ENCODE assay signal across 25 mouse cellular contexts in the genomic region with DNA sequence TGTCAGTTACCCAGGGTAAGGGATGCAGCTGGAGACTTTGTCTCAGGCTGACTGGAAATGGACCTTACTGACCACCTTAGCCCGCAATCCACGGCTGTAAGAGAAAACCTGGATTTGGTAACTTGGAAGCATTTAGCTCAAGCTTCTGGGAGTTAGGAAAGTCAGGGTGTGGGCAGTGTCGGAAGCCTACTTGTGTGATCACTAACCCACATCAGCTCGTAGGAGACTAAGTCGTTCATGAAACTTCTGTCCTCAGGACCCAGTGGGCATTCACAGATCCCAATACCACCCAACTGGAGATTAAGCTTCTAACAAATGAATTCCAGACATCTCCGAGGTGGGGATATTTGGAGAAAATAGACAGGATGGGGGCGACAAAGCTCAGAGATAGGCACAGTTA. TPM values are rescaled to one million over a fixed set of nuclear protein-coding genes. Genes with fewer than 3 reads are reported as not detected.
A peak's percentile ranks its signal among the peaks of the same experiment; 100 is the strongest.
DNase-seq lines count a peak whose midpoint lies in the region; ATAC-seq and TF ChIP-seq lines count a peak whose summit lies in the region.
"Had no signal": no experiment of that assay in that cellular context is flagged by ENCODE, and none has a peak within 500 bp of the region (broad histone marks: within the 10 kb centered on the region; RNA-seq: fewer than 3 reads in every experiment).

No protein-coding gene starts in this region.

- no peak overlapping the region for H3K4me2 ChIP-seq in heart, postnatal 0 days (ENCODE audit: low read depth, low read length)
- no peak overlapping the region for H3K4me2 ChIP-seq in kidney, postnatal 0 days (ENCODE audit: low read length)
- no peak overlapping the region for H3K4me2 ChIP-seq in kidney, embryonic 14.5 days (replicated peaks; ENCODE audit: low read depth, low read length)
- peak overlapping the region; percentile 70 for H3K4me2 ChIP-seq in liver, postnatal 0 days (ENCODE audit: low read depth, low read length)
- no peak overlapping the region for H3K4me2 ChIP-seq in liver, embryonic 12.5 days
- H3K4me2 ChIP-seq: embryonic facial prominence, embryonic 12.5 days; forebrain, embryonic 13.5 days had no signal

- no peaks in the 10 kb centered on the region for H3K9me3 ChIP-seq in heart, postnatal 0 days (replicated peaks; ENCODE audit: control insufficient read depth, low read length)
- no peaks in the 10 kb centered on the region for H3K9me3 ChIP-seq in kidney, postnatal 0 days (replicated peaks; ENCODE audit: low read length)
- no peaks in the 10 kb centered on the region for H3K9me3 ChIP-seq in kidney, embryonic 14.5 days (ENCODE audit: control insufficient read depth, low read length)
- H3K9me3 ChIP-seq in liver, postnatal 0 days (ENCODE audit: low read length), result no peaks in the 10 kb centered on the region
- no peaks in the 10 kb centered on the region for H3K9me3 ChIP-seq in liver, embryonic 12.5 days (replicated peaks)
- H3K9me3 ChIP-seq: embryonic facial prominence, embryonic 10.5 days; embryonic facial prominence, embryonic 12.5 days; forebrain, embryonic 13.5 days had no signal

- no peak for TF ChIP-seq EP300 in heart, postnatal 0 days (IDR thresholded peaks at IDR 0.05; ENCODE audit: low read depth)
- no peak for TF ChIP-seq EP300 in liver, postnatal 0 days (IDR thresholded peaks at IDR 0.05; ENCODE audit: low read depth)

- H3K4me1 ChIP-seq in heart, postnatal 0 days (ENCODE audit: control insufficient read depth, insufficient read depth), result peaks cover 45% of the 10 kb centered on the region
- peaks cover 11% of the 10 kb centered on the region for H3K4me1 ChIP-seq in kidney, postnatal 0 days (replicated peaks; ENCODE audit: insufficient read depth, low read length)
- H3K4me1 ChIP-seq in kidney, embryonic 14.5 days (ENCODE audit: control insufficient read depth, insufficient read depth, low read length), result peaks cover 11% of the 10 kb centered on the region
- peaks cover 28% of the 10 kb centered on the region for H3K4me1 ChIP-seq in liver, postnatal 0 days (ENCODE audit: insufficient read depth)
- peaks cover 14% of the 10 kb centered on the region for H3K4me1 ChIP-seq in liver, embryonic 12.5 days

- WGBS in heart, postnatal 0 days, result 72% methylated on average over 7 of the region's 7 CpGs
- 87% methylated on average over 7 of the region's 7 CpGs for WGBS in kidney, postnatal 0 days
- WGBS in kidney, embryonic 14.5 days, result 85% methylated on average over 7 of the region's 7 CpGs
- WGBS in liver, postnatal 0 days (ENCODE audit: insufficient replicate concordance), result 79% methylated on average over 7 of the region's 7 CpGs
- 66% methylated on average over 7 of the region's 7 CpGs for WGBS in liver, embryonic 12.5 days (ENCODE audit: insufficient replicate concordance)

- no peak overlapping the region for H3K4me3 ChIP-seq in heart, postnatal 0 days (ENCODE audit: low read depth, low read length)
- no peak overlapping the region for H3K4me3 ChIP-seq in kidney, postnatal 0 days (replicated peaks; ENCODE audit: low read depth, low read length)
- no peak overlapping the region for H3K4me3 ChIP-seq in kidney, embryonic 14.5 days (ENCODE audit: low read length)
- no peak overlapping the region for H3K4me3 ChIP-seq in liver, postnatal 0 days (ENCODE audit: low read depth, low read length)
- H3K4me3 ChIP-seq in liver, embryonic 12.5 days, result no peak overlapping the region
- H3K4me3 ChIP-seq: embryonic facial prominence, embryonic 10.5 days; embryonic facial prominence, embryonic 12.5 days; forebrain, embryonic 13.5 days had no signal

- no peak for TF ChIP-seq CTCF in heart, postnatal 0 days (IDR thresholded peaks at IDR 0.05; ENCODE audit: low read depth)
- no peak for TF ChIP-seq CTCF in kidney, postnatal 0 days (IDR thresholded peaks at IDR 0.05; ENCODE audit: low read depth)
- TF ChIP-seq CTCF in liver, postnatal 0 days (IDR thresholded peaks at IDR 0.05; ENCODE audit: low read depth), result no peak

- 0 out of 2 replicates have a peak overlapping the region, but pooled peaks have one; percentile 43 for H3K9ac ChIP-seq in heart, postnatal 0 days (replicated peaks; ENCODE audit: low read depth, low read length)
- H3K9ac ChIP-seq in kidney, postnatal 0 days (ENCODE audit: low read depth, low read length), result no peak overlapping the region
- no peak overlapping the region for H3K9ac ChIP-seq in kidney, embryonic 14.5 days (ENCODE audit: low read depth, low read length)
- H3K9ac ChIP-seq in liver, postnatal 0 days (replicated peaks), result peak overlapping the region; percentile 58
- no peak overlapping the region for H3K9ac ChIP-seq in liver, embryonic 12.5 days
- H3K9ac ChIP-seq: embryonic facial prominence, embryonic 12.5 days; forebrain, embryonic 13.5 days had no signal

- peak; percentile 31 for ATAC-seq in frontal cortex, adult (ENCODE audit: low TSS enrichment)
- no peak for ATAC-seq in heart, postnatal 0 days (ENCODE audit: insufficient read depth, low read depth)
- ATAC-seq in kidney, postnatal 0 days (replicated peaks; ENCODE audit: low FRiP score, low read depth), result no peak
- no peak for ATAC-seq in kidney, embryonic 14.5 days (ENCODE audit: low FRiP score, low TSS enrichment)
- no peak for ATAC-seq in liver, postnatal 0 days
- ATAC-seq in liver, embryonic 12.5 days, result no peak
- ATAC-seq: activated CD4-positive, CD25-positive, alpha-beta regulatory T cell, adult 4 months; CD4-positive, CD25-positive, alpha-beta regulatory T cell, adult 4 months; forebrain, embryonic 13.5 days had no signal

- H3K27ac ChIP-seq in heart, postnatal 0 days (ENCODE audit: low read depth), result no peak overlapping the region; the same call in 1 of the 2 replicates
- H3K27ac ChIP-seq in kidney, postnatal 0 days, result 0 out of 2 replicates have a peak overlapping the region, but pooled peaks have one; percentile 67
- no peak overlapping the region for H3K27ac ChIP-seq in kidney, embryonic 14.5 days (ENCODE audit: low read depth, low read length)
- peak overlapping the region; percentile 96; the same call in 1 of the 2 replicates for H3K27ac ChIP-seq in liver, postnatal 0 days (ENCODE audit: low read depth)
- no peak overlapping the region for H3K27ac ChIP-seq in liver, embryonic 12.5 days
- H3K27ac ChIP-seq: embryonic facial prominence, embryonic 10.5 days; embryonic facial prominence, embryonic 12.5 days; forebrain, embryonic 13.5 days had no signal

- H3K36me3 ChIP-seq in heart, postnatal 0 days (replicated peaks; ENCODE audit: control insufficient read depth, insufficient read depth, low read length), result no peaks in the 10 kb centered on the region
- no peaks in the 10 kb centered on the region for H3K36me3 ChIP-seq in kidney, postnatal 0 days (ENCODE audit: insufficient read depth, low read length)
- no peaks in the 10 kb centered on the region for H3K36me3 ChIP-seq in kidney, embryonic 14.5 days (ENCODE audit: control insufficient read depth, insufficient read depth, low read length)
- H3K36me3 ChIP-seq in liver, postnatal 0 days (replicated peaks; ENCODE audit: insufficient read depth, low read length), result no peaks in the 10 kb centered on the region
- no peaks in the 10 kb centered on the region for H3K36me3 ChIP-seq in liver, embryonic 12.5 days
- H3K36me3 ChIP-seq: embryonic facial prominence, embryonic 10.5 days; embryonic facial prominence, embryonic 12.5 days; G1E had no signal

- no peaks in the 10 kb centered on the region for H3K27me3 ChIP-seq in heart, postnatal 0 days (ENCODE audit: control insufficient read depth, insufficient read depth, low read length)
- no peaks in the 10 kb centered on the region for H3K27me3 ChIP-seq in kidney, postnatal 0 days (ENCODE audit: insufficient read depth, low read length)
- no peaks in the 10 kb centered on the region for H3K27me3 ChIP-seq in kidney, embryonic 14.5 days (ENCODE audit: control insufficient read depth, insufficient read depth, low read length)
- no peaks in the 10 kb centered on the region for H3K27me3 ChIP-seq in liver, postnatal 0 days (ENCODE audit: insufficient read depth, low read length)
- H3K27me3 ChIP-seq in liver, embryonic 12.5 days (replicated peaks), result no peaks in the 10 kb centered on the region
- H3K27me3 ChIP-seq: CH12.LX; embryonic facial prominence, embryonic 12.5 days; Patski had no signal

- no peak for DNase-seq in frontal cortex, postnatal 25 days (ENCODE audit: low spot score in 2 of 2)
- no peak for DNase-seq in heart, postnatal 0 days (ENCODE audit: low spot score)
- no peak for DNase-seq in heart, adult 11 months
- no peak for DNase-seq in kidney, postnatal 0 days (ENCODE audit: low spot score)
- no peak for DNase-seq in liver, postnatal 0 days
- DNase-seq: adrenal gland, adult 8-10 months; adrenal gland, postnatal 14 days; adrenal gland, postnatal 36 days; B cell, adult 2 months; cerebellum, adult 11-12 months; cerebellum, adult 2 months; cerebellum, adult 9-10 months; cerebellum, postnatal 10 days; cerebellum, postnatal 25 days had no signal

RNA-seq across cellular contexts. Expression of a gene that starts 49.8 kb away (rescaled TPM):
- total RNA-seq in heart, postnatal 0 days (2014; rRNA removed; ENCODE audit: low replicate concordance), result 9.2 and 16.9 TPM in 2 replicates
- polyA plus RNA-seq in heart, postnatal 0 days (2015; fragmentation: Nextera tagmentation; extraction: Ambion mirVana), result 10.1 and 11.0 TPM in 2 replicates
- polyA plus RNA-seq in kidney, postnatal 0 days (2015; fragmentation: Nextera tagmentation; extraction: Ambion mirVana), result 23.2 and 27.3 TPM in 2 replicates
- 38.1 and 38.4 TPM in 2 replicates for polyA plus RNA-seq in kidney, embryonic 14.5 days (2014; fragmentation: Nextera tagmentation; extraction: Ambion mirVana)
- polyA plus RNA-seq in liver, postnatal 0 days (2015; fragmentation: Nextera tagmentation; extraction: Ambion mirVana), result 9.8 and 13.4 TPM in 2 replicates
- polyA plus RNA-seq in liver, embryonic 12.5 days (2016; fragmentation: Nextera tagmentation; extraction: Ambion mirVana), result 25.5 and 25.9 TPM in 2 replicates

Comparison
In these comparisons a context has a peak if more than half of its experiments do, and no peak if none do; other contexts are left out.
1. H3K27ac ChIP-seq: peak in kidney, postnatal 0 days (single experiment) and liver, postnatal 0 days (single experiment); none in heart, postnatal 0 days (single experiment), kidney, embryonic 14.5 days (single experiment) and liver, embryonic 12.5 days (single experiment).
2. H3K9ac ChIP-seq: peak in heart, postnatal 0 days (single experiment) and liver, postnatal 0 days (single experiment); none in kidney, postnatal 0 days (single experiment), kidney, embryonic 14.5 days (single experiment) and liver, embryonic 12.5 days (single experiment).